Mouse (Mus musculus) liver, embryonic 11.5 days (tissue): ENCODE data around the gene Abraxas1. TPM values are rescaled to one million over a fixed set of nuclear protein-coding genes. Genes with fewer than 3 reads are reported as not detected.
A peak's percentile ranks its signal among the peaks of the same experiment; 100 is the strongest.

ENCODE experiments used
- ATAC-seq: fragments of 200-750 bp; cut with Nextera tagmentation; replicated peaks from 2 replicates; pipeline ENCODE4 v1.8.0; 2017; ENCODE audit warnings: moderate number of reproducible peaks, mild to moderate bottlenecking, moderate TSS enrichment, moderate library complexity; ENCODE audit not compliant: low FRiP score
- DNase-seq: peaks from one replicate; pipeline ENCODE4 v3.0.0-alpha.2; 2017; ENCODE audit warnings: low spot score
- H3K27ac ChIP-seq: fragments of 300-500 bp; sonication (generic); 2 replicates; pipeline ENCODE4 v1.5.1; 2014; ENCODE audit warnings: mild to moderate bottlenecking, low read depth, low read length, control low read depth
- H3K27me3 ChIP-seq: fragments of 300-500 bp; sonication (generic); replicated peaks from 2 replicates; pipeline ENCODE4 v1.6.1; 2014; ENCODE audit warnings: low read length, mixed read lengths; ENCODE audit not compliant: control insufficient read depth, insufficient read depth
- H3K36me3 ChIP-seq: fragments of 300-500 bp; sonication (generic); 2 replicates; pipeline ENCODE4 v1.6.1; 2014; ENCODE audit warnings: mild to moderate bottlenecking, low read length, moderate library complexity, mixed read lengths; ENCODE audit not compliant: control insufficient read depth, insufficient read depth
- H3K4me1 ChIP-seq: fragments of 300-500 bp; sonication (generic); replicated peaks from 2 replicates; pipeline ENCODE4 v1.6.1; 2014; ENCODE audit warnings: low read length, mixed read lengths; ENCODE audit not compliant: control insufficient read depth, insufficient read depth
- H3K4me2 ChIP-seq: fragments of 300-500 bp; sonication (generic); 2 replicates; pipeline ENCODE4 v1.6.1; 2014; ENCODE audit warnings: mild to moderate bottlenecking, control low read depth, moderate library complexity
- H3K4me3 ChIP-seq: fragments of 300-500 bp; sonication (generic); 2 replicates; pipeline ENCODE4 v1.5.1; 2014; ENCODE audit warnings: low read depth, low read length, control low read depth
- H3K9ac ChIP-seq: fragments of 300-500 bp; sonication (generic); 2 replicates; pipeline ENCODE4 v1.6.1; 2014; ENCODE audit warnings: low read depth, low read length, control low read depth
- H3K9me3 ChIP-seq: fragments of 300-500 bp; sonication (generic); 2 replicates; pipeline ENCODE4 v1.6.1; 2016; ENCODE audit warnings: low read length, inconsistent platforms, mixed read lengths; ENCODE audit not compliant: control insufficient read depth
- WGBS: fragments of 180-500 bp; shearing (Covaris S2); extraction: QIAGEN DNeasy Blood & Tissue Kit; methylation state at CpG from one replicate; pipeline ENCODE4 v1.1.7; 2014; 5-methylcytosine and 5-hydroxymethylcytosine counted together
- polyA plus RNA-seq: library from polyadenylated mRNA; unstranded; fragments of >200 nt; fragmentation: Nextera tagmentation; extraction: Ambion mirVana; gene quantifications from 2 replicates; pipeline ENCODE4 v1.2.1, GENCODE M21; 2014

Abraxas1 gene
- polyA plus RNA-seq, 1 experiment from 2014 or later, result 36.8 TPM

DNA sequence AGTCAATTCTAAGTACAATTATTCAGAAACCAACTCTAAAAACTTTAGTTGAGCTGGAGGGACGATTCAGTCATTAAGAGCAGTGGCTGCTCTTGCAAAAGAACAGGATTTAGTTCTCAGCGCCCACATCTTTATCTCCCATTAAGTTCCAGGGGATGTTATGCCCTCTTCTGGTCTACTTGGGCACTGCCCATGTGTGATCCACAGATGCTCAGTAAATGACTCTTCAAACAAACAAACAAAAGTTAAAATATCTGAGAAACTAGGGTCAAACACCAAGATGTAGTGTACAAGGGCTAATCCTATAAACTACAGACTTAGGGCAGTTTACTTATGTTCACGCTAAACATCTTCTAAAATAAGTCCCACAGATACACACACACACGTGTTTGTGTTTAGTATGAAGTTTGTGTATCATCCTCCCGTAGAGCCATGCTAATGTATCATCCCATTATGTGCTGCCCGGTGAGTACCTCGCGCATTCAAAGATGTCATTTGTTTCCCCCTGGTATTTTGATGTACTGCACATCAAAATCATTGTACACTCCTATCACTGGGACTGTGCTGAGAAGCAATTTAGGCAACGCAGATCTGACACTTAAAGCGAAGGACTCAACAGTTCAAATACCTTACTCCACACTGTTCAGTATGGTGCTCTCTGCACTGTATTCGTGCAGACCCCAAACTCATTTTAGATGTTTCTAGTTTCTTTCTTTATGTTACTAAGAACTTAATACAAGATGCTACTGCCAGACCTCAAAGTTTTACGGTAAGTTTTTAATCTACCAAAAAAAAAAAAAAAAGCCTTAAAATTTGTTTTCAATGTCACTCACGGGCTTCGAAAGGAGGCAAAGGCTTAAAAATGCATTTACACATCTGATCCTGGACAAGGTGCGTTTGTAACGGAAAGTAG is 941 bp downstream of the Abraxas1 start:
- no peaks in the 10 kb centered on the region for H3K27me3 ChIP-seq
- H3K4me1 ChIP-seq, result peaks cover 7% of the 10 kb centered on the region; the same call in 1 of the 2 replicates
- H3K4me2 ChIP-seq, result peak overlapping the region; percentile 80
- H3K9me3 ChIP-seq, result no peaks in the 10 kb centered on the region
- WGBS, result 27% methylated on average over 16 of the region's 16 CpGs
- H3K9ac ChIP-seq, result peak overlapping the region; percentile 99
- DNase-seq (no peak), ATAC-seq (peak; percentile 56)
- H3K4me3 ChIP-seq, result peak overlapping the region; percentile 91
- peak overlapping the region; percentile 91 for H3K27ac ChIP-seq
- peaks cover 6% of the 10 kb centered on the region for H3K36me3 ChIP-seq

DNA sequence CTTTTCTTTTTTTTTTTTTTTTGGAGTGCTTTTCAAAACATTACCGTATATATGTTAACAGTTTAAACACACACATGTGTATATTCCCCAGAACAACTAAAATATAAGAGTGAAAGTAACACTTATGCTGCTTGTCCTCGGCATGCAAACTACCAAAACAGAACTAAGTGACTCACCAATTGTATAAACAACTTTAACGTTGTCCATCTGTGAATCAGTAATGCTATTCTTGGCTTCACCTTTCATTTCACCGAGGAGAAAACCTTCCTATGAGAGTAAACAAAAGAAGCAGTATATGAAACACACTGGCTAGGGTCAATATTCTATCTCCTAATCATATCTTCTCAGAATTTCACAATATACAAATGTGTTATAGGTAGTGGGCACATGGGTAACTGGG is 2.4 kb downstream of the Abraxas1 start:
- no peak overlapping the region for H3K9ac ChIP-seq
- H3K27ac ChIP-seq, result no peak overlapping the region
- H3K4me2 ChIP-seq, result no peak overlapping the region
- H3K4me1 ChIP-seq, result peaks cover 7% of the 10 kb centered on the region; the same call in 1 of the 2 replicates
- DNase-seq (no peak), ATAC-seq (no peak)
- H3K27me3 ChIP-seq, result no peaks in the 10 kb centered on the region
- H3K9me3 ChIP-seq, result no peaks in the 10 kb centered on the region
- H3K4me3 ChIP-seq, result no peak overlapping the region
- 84% methylated on average over 4 of the region's 4 CpGs for WGBS
- peaks cover 13% of the 10 kb centered on the region for H3K36me3 ChIP-seq

DNA sequence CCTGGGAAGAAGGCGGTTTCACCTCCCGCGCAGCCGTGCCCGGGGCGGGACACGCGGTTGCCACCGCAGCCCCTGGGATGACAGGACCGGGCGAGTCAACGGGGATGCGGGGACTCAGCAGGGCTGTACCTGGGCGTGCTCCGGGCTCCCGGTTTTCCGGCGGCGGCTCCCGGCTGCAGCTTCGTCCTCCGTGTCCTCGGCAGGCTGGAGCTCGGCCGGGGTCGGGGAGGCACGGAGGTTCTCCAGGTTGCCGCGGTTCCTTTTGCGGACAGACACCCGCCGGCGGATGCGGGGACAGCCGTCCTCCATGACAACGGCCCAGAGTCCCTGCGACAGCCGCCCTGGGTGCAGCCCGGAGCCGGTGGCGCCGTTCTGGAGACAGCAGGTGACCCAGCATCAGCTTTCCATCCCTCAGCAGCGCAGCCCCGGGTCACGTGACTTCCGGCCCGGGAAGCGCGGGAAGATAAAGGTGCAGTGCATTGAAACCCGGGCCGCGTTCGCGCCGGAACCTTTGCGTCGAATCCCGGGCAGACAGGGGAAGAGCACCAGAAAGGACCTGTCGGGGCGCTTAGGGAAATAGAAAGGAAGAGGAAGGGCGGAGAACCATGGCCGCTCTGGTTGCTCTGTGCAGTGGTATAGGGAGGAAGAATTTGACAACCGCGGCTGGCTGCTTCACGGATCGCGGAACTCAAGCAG is 22.5 kb downstream of the Abraxas1 start, which contains the start of the genes Helq and Mrps18c:
Gene Helq, minus strand, starts transcription at position 434 of the 696 bp plus-strand sequence.
Gene Mrps18c, plus strand, starts transcription at position 463 of the 696 bp plus-strand sequence.
- ATAC-seq (peak; percentile 96), DNase-seq (peak; percentile 95)
- H3K9me3 ChIP-seq, result no peaks in the 10 kb centered on the region
- H3K27me3 ChIP-seq, result no peaks in the 10 kb centered on the region
- H3K36me3 ChIP-seq, result peaks cover 12% of the 10 kb centered on the region; the same call in 1 of the 2 replicates
- H3K4me2 ChIP-seq, result peak within 1 kb of the TSS; percentile 76
- H3K27ac ChIP-seq, result peak within 1 kb of the TSS; percentile 67; the same call in 1 of the 2 replicates
- peak within 1 kb of the TSS; percentile 91 for H3K4me3 ChIP-seq
- peak within 1 kb of the TSS; percentile 76 for H3K9ac ChIP-seq
- WGBS, result under 1% methylated on average over 67 of the region's 67 CpGs
- peaks cover 9% of the 10 kb centered on the region for H3K4me1 ChIP-seq

DNA sequence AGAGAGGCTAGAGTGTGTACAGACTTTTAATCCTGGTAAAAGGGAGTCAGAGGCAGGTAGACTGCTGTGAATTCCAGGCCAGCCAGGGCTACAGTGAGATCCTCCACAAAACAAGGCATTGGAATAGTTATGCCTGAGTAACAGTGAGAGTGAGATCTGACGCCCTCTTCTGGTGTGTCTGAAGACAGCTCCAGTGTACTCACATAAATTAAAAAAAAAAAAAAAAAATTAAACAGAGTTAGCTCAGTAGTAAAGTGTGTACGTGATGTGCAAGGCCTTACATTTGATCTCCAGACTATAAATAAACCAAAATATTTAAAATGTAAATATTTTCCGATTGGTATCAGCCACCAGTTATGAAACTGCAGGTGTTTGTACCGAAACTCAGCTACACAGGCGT is 26.7 kb downstream of the Abraxas1 start:
- ATAC-seq (no peak), DNase-seq (no peak)
- H3K4me1 ChIP-seq, result peaks cover 6% of the 10 kb centered on the region
- H3K4me3 ChIP-seq, result no peak overlapping the region
- no peak overlapping the region for H3K9ac ChIP-seq
- H3K36me3 ChIP-seq, result peaks cover 20% of the 10 kb centered on the region
- H3K9me3 ChIP-seq, result no peaks in the 10 kb centered on the region
- no peak overlapping the region for H3K4me2 ChIP-seq
- no peak overlapping the region for H3K27ac ChIP-seq
- WGBS, result 80% methylated on average over 5 of the region's 5 CpGs
- H3K27me3 ChIP-seq, result no peaks in the 10 kb centered on the region

DNA sequence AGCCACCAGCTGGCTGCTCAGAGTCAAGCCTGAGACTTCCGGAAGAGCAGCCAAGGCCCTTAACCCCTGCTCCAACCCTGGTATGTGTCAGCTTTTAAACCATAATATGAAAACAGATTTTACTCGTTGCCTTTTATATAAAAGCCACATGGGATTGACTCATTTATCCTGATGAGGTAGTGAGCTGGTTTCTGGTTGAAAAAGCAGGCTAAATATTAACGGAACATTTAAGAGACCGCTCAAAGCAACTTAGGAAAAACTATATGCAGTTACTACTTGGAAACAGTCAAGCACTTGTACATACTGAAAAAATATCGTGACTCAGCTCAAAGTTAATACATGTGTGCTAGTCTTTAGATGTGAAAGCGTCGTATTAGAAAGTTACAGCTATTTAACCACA is 28.5 kb downstream of the Abraxas1 start:
- Histone ChIP-seq H3K4me2 (no peak overlapping the region), H3K27me3 (no peaks in the 10 kb centered on the region), H3K27ac (no peak overlapping the region), H3K9ac (no peak overlapping the region), H3K4me1 (peaks cover under 1% of the 10 kb centered on the region; the same call in 1 of the 2 replicates), H3K4me3 (no peak overlapping the region), H3K36me3 (peaks cover 31% of the 10 kb centered on the region), H3K9me3 (no peaks in the 10 kb centered on the region)
- DNase-seq (no peak), ATAC-seq (no peak)
- WGBS, result 91% methylated on average over 7 of the region's 7 CpGs

DNA sequence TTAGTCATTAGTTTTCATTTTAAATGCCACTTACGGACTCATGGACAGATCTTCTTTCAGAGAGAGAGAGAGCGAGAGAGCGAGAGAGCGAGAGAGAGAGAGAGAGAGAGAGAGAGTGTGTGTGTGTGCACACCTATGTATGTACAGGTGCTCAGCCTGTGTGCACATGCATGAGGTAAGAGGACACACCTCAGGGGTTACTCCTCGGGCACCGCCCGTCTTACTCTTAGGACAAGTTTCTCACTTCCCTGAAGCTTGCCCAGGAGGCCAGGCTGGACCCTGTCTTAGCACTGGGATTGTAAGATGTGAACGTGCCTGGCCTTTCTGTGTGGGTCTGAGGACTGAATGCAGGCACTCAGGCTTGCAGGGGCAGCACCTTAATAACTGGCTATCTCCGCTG is 33.2 kb downstream of the Abraxas1 start:
- Histone ChIP-seq H3K4me3 (no peak overlapping the region), H3K27ac (no peak overlapping the region), H3K36me3 (peaks cover 45% of the 10 kb centered on the region), H3K4me1 (no peaks in the 10 kb centered on the region), H3K4me2 (no peak overlapping the region), H3K9me3 (no peaks in the 10 kb centered on the region), H3K9ac (no peak overlapping the region), H3K27me3 (no peaks in the 10 kb centered on the region)
- 87% methylated on average over 9 of the region's 9 CpGs for WGBS
- ATAC-seq (no peak), DNase-seq (no peak)

DNA sequence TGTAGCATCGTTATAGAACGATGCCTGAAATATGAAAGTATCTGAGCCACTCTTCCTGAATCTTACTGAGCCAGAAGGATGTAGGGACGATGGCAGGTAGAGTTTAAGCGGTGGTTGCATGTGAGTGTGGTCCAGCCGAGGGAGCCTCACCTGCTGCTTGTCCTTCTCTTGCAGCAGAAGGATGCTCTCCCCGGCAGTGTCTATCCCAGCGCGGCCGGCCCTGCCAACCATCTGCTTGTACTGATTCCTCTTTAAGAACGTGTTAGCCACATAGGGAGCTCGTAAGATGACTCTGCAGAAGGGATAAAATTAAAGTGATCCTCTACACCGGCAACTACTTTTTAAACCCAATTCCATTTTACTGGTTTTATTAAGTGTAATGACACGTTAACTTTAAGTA is 41.8 kb downstream of the Abraxas1 start:
- Histone ChIP-seq H3K27me3 (no peaks in the 10 kb centered on the region), H3K27ac (no peak overlapping the region), H3K4me1 (no peaks in the 10 kb centered on the region), H3K36me3 (peaks cover 16% of the 10 kb centered on the region), H3K4me2 (no peak overlapping the region), H3K9me3 (no peaks in the 10 kb centered on the region), H3K4me3 (no peak overlapping the region), H3K9ac (no peak overlapping the region)
- DNase-seq (no peak), ATAC-seq (no peak)
- 94% methylated on average over 13 of the region's 13 CpGs for WGBS

DNA sequence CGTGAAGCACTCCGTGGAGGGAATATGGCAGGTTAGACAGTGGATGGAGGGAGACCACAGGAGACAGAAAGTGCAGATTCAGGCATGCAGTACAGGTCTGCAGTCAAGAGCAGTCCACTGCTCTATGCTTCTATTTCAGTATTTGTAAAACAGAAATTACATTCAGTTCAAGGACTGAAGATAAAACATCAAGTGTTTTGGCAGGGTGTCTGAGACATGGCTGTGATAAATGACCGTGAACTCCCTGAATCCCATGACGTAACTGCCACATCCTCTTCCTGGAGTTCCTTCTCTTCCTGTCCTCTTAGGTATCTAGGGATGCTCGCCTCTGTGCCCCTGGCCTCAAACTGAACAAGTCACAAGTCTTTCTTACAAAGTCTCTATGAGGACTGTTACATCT is 43.9 kb downstream of the Abraxas1 start:
- Histone ChIP-seq H3K9ac (no peak overlapping the region), H3K36me3 (peaks cover 12% of the 10 kb centered on the region), H3K9me3 (no peaks in the 10 kb centered on the region), H3K27ac (no peak overlapping the region), H3K27me3 (no peaks in the 10 kb centered on the region), H3K4me3 (no peak overlapping the region), H3K4me1 (no peaks in the 10 kb centered on the region), H3K4me2 (no peak overlapping the region)
- WGBS, result 86% methylated on average over 5 of the region's 5 CpGs
- DNase-seq (no peak), ATAC-seq (no peak)
